ENCODE assay signal across 8 mouse cellular contexts in genomic region chrX:53670294-53670693, GRCm38 (mm10). TPM values are rescaled to one million over a fixed set of nuclear protein-coding genes. Genes with fewer than 3 reads are reported as not detected.
DNase-seq lines count a peak whose midpoint lies in the region; ATAC-seq lines count a peak whose summit lies in the region.

Gene Rtl8b, minus strand, starts transcription at chrX:53670408.

- H3K27ac ChIP-seq in embryonic facial prominence, embryonic 10.5 days (replicated peaks), result peak within 1 kb of the TSS; percentile 19; the same call in 1 of the 2 replicates
- H3K27ac ChIP-seq in limb, embryonic 10.5 days, result peak within 1 kb of the TSS; percentile 64
- H3K27ac ChIP-seq in midbrain, embryonic 12.5 days (replicated peaks), result peak within 1 kb of the TSS; percentile 75

- no peaks in the 10 kb centered on the region for H3K27me3 ChIP-seq in embryonic facial prominence, embryonic 10.5 days (replicated peaks; ENCODE audit: low read depth, poor library complexity, severe bottlenecking)
- H3K27me3 ChIP-seq in limb, embryonic 10.5 days (ENCODE audit: low read depth, poor library complexity, severe bottlenecking), result no peaks in the 10 kb centered on the region
- no peaks in the 10 kb centered on the region for H3K27me3 ChIP-seq in midbrain, embryonic 12.5 days

- peak within 1 kb of the TSS; percentile 43 for H3K4me2 ChIP-seq in midbrain, embryonic 12.5 days (replicated peaks)

- peak; percentile 93 for ATAC-seq in midbrain, embryonic 12.5 days (ENCODE audit: low FRiP score, low read depth)
- ATAC-seq in erythroid progenitor cell, adult 5-6 weeks (replicated peaks; ENCODE audit: low FRiP score, poor library complexity, severe bottlenecking), result no peak

- no peaks in the 10 kb centered on the region for H3K9me3 ChIP-seq in embryonic facial prominence, embryonic 10.5 days
- no peaks in the 10 kb centered on the region for H3K9me3 ChIP-seq in limb, embryonic 10.5 days (replicated peaks)
- H3K9me3 ChIP-seq in midbrain, embryonic 12.5 days, result no peaks in the 10 kb centered on the region

- DNase-seq in adrenal gland, postnatal 14 days, result peak; percentile 87
- DNase-seq in embryonic facial prominence, embryonic 10.5 days (ENCODE audit: low spot score), result peak; percentile 84
- DNase-seq in heart, adult 18-20 months, result peak; percentile 89 to 92
- DNase-seq in kidney, adult 18-20 months, result peak; percentile 71
- peak; percentile 75 for DNase-seq in limb, embryonic 10.5 days (ENCODE audit: low spot score)
- peak; percentile 82 for DNase-seq in skeletal muscle tissue, adult 2 months (ENCODE audit: low read depth, low spot score)

- 17% methylated on average over 13 of the region's 15 CpGs for WGBS in embryonic facial prominence, embryonic 10.5 days
- WGBS in limb, embryonic 10.5 days, result 11% methylated on average over 13 of the region's 15 CpGs
- WGBS in midbrain, embryonic 12.5 days, result 19% methylated on average over 13 of the region's 15 CpGs

- H3K4me3 ChIP-seq in embryonic facial prominence, embryonic 10.5 days, result peak within 1 kb of the TSS; percentile 46
- peak within 1 kb of the TSS; percentile 42 for H3K4me3 ChIP-seq in limb, embryonic 10.5 days
- H3K4me3 ChIP-seq in midbrain, embryonic 12.5 days, result peak within 1 kb of the TSS; percentile 28

- H3K4me1 ChIP-seq in embryonic facial prominence, embryonic 10.5 days, result no peaks in the 10 kb centered on the region
- H3K4me1 ChIP-seq in limb, embryonic 10.5 days, result no peaks in the 10 kb centered on the region
- no peaks in the 10 kb centered on the region for H3K4me1 ChIP-seq in midbrain, embryonic 12.5 days

- no peak within 1 kb of the TSS for H3K9ac ChIP-seq in midbrain, embryonic 12.5 days (replicated peaks)

- no peaks in the 10 kb centered on the region for H3K36me3 ChIP-seq in embryonic facial prominence, embryonic 10.5 days (replicated peaks)
- no peaks in the 10 kb centered on the region for H3K36me3 ChIP-seq in limb, embryonic 10.5 days
- no peaks in the 10 kb centered on the region for H3K36me3 ChIP-seq in midbrain, embryonic 12.5 days

RNA-seq across cellular contexts. Expression of gene Rtl8b, which starts in this region (rescaled TPM):
- total RNA-seq in adrenal gland, postnatal 14 days (2021), result 98.2 and 103 TPM in 2 replicates
- polyA plus RNA-seq in embryonic facial prominence, embryonic 10.5 days (2016; fragmentation: Nextera tagmentation; extraction: Ambion mirVana), result 46.4 and 47.1 TPM in 2 replicates
- 100 to 1,000 TPM in 1 of 2 experiments, 10 to 100 TPM in 1; 89.7 to 125 TPM for total RNA-seq in heart, adult 18-20 months (2021)
- 42.8 and 44.0 TPM in 2 replicates for polyA plus RNA-seq in limb, embryonic 10.5 days (2016; fragmentation: Nextera tagmentation; extraction: Ambion mirVana)
- 95.3 and 98.2 TPM in 2 replicates for polyA plus RNA-seq in midbrain, embryonic 12.5 days (2016; fragmentation: Nextera tagmentation; extraction: Ambion mirVana)
- total RNA-seq in erythroid progenitor cell, adult 5-6 weeks (2015; ENCODE audit: low replicate concordance), result not detected in 2 replicates
- 2.6 TPM in 1 of 2 replicates, not detected in the other for total RNA-seq in erythroid progenitor cell, adult 5-6 weeks (2017; ENCODE audit: low replicate concordance)

Comparison
In these comparisons a context has a peak if more than half of its experiments do, and no peak if none do; other contexts are left out.
1. RNA of gene Rtl8b (total RNA-seq): 89.7 to 125 TPM in heart, adult 18-20 months and 98.2 to 103 TPM in adrenal gland, postnatal 14 days; 2.6 TPM in erythroid progenitor cell, adult 5-6 weeks; every median in the first group is over 10 times any median in the second.
2. H3K27ac ChIP-seq: peak in every context shown above with its lines; median percentile 75 in midbrain, embryonic 12.5 days; 64 in limb, embryonic 10.5 days; 19 in embryonic facial prominence, embryonic 10.5 days.
3. Peak in every context shown above with its lines, with median percentiles within 50 percentile points of each other: DNase-seq and H3K4me3 ChIP-seq.